ENCODE assay signal across 11 mouse cellular contexts in the genomic region with DNA sequence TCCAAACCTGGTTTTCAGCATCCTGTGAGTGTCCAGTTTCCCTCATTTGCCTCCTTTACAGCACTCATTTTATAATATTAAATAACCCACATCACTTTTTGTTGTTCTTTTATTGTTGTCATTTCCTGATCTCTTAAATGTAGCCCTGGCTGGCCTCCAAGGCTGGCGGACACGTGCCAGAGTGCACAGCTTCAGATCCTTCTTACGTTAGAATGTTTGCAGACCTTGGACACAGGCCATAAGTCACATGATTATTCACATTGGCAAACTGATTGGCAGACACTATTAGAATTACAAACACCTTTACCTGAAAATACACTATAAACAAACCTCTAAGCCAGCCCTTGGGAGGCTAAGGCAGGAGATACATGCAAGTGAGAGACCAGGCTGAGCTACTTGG. TPM values are rescaled to one million over a fixed set of nuclear protein-coding genes. Genes with fewer than 3 reads are reported as not detected.
A peak's percentile ranks its signal among the peaks of the same experiment; 100 is the strongest.
DNase-seq lines count a peak whose midpoint lies in the region.
"Had no signal": no experiment of that assay in that cellular context is flagged by ENCODE, and none has a peak within 500 bp of the region (broad histone marks: within the 10 kb centered on the region; RNA-seq: fewer than 3 reads in every experiment).

No protein-coding gene starts in this region.

- H3K4me1 ChIP-seq in hindbrain, embryonic 10.5 days (replicated peaks), result no peaks in the 10 kb centered on the region; the same call in 1 of the 2 replicates
- H3K4me1 ChIP-seq: embryonic facial prominence, embryonic 13.5 days had no signal

- no peak overlapping the region for H3K27ac ChIP-seq in hindbrain, embryonic 10.5 days
- H3K27ac ChIP-seq: embryonic facial prominence, embryonic 13.5 days had no signal

- no peak overlapping the region for H3K4me3 ChIP-seq in hindbrain, embryonic 10.5 days
- H3K4me3 ChIP-seq: embryonic facial prominence, embryonic 13.5 days had no signal

- peak; percentile 25 for DNase-seq in left cerebral cortex, postnatal 4 days
- DNase-seq in left cerebral cortex, postnatal 14 days (ENCODE audit: low spot score in 2 of 2), result no peak
- DNase-seq in adrenal gland, postnatal 36 days, result peak; percentile 53 to 63
- peak; percentile 56 to 72 for DNase-seq in kidney, postnatal 36 days
- peak; percentile 48 to 75 for DNase-seq in lung, postnatal 4 days
- no peak for DNase-seq in T-cell, adult 2 months (ENCODE audit: low spot score)
- no peak for DNase-seq in hindbrain, embryonic 10.5 days (ENCODE audit: low spot score)

- 90% methylated on average over 3 of the region's 3 CpGs for WGBS in hindbrain, embryonic 10.5 days

- H3K27me3 ChIP-seq in hindbrain, embryonic 10.5 days (ENCODE audit: insufficient read depth, poor library complexity, severe bottlenecking), result no peaks in the 10 kb centered on the region
- H3K27me3 ChIP-seq: embryonic facial prominence, embryonic 13.5 days had no signal

- no peaks in the 10 kb centered on the region for H3K9me3 ChIP-seq in hindbrain, embryonic 10.5 days
- H3K9me3 ChIP-seq: embryonic facial prominence, embryonic 13.5 days had no signal

- no peaks in the 10 kb centered on the region for H3K36me3 ChIP-seq in hindbrain, embryonic 10.5 days
- H3K36me3 ChIP-seq: embryonic facial prominence, embryonic 13.5 days had no signal

- intact Hi-C loops in left cerebral cortex, postnatal 4 days (cut with DNase I), result no loop called here
- intact Hi-C loops in left cerebral cortex, postnatal 14 days (cut with DNase I), result no loop called here

RNA-seq across cellular contexts. Expression of gene Gm1110, which starts 1.2 kb away (rescaled TPM):
- not detected for total RNA-seq in left cerebral cortex, postnatal 4 days (2021)
- not detected for total RNA-seq in left cerebral cortex, postnatal 14 days (2021)
- total RNA-seq in adrenal gland, postnatal 36 days (2021), result not detected
- 0.12 TPM in 1 of 2 replicates, not detected in the other for polyA plus RNA-seq in hindbrain, embryonic 10.5 days (2016; fragmentation: Nextera tagmentation; extraction: Ambion mirVana)
- polyA plus RNA-seq: embryonic facial prominence, embryonic 13.5 days; heart, embryonic 14.5 days; intestine, embryonic 14.5 days; testis, adult 2 months had no signal

Comparison
In these comparisons a context has a peak if more than half of its experiments do, and no peak if none do; other contexts are left out.
1. DNase-seq: peak in left cerebral cortex, postnatal 4 days (single experiment), adrenal gland, postnatal 36 days (2 of 2), kidney, postnatal 36 days (2 of 2) and lung, postnatal 4 days (2 of 2); none in left cerebral cortex, postnatal 14 days (0 of 2), T-cell, adult 2 months (single experiment) and hindbrain, embryonic 10.5 days (single experiment).